Mouse (Mus musculus): ENCODE data around the gene Lcn2.

GRCm38 (mm10) chr2:32411407-32411806 lies 23.4 kb upstream of the Lcn2 start:
- TF ChIP-seq GATA1 (IDR thresholded peaks at IDR 0.05; ENCODE audit: low read length) (no peak), TAL1 (IDR thresholded peaks at IDR 0.05; ENCODE audit: low read length) (no peak)
